8 mouse cellular contexts compared by ENCODE assay signal in genomic region chr5:147187552-147188170, GRCm38 (mm10). TPM values are rescaled to one million over a fixed set of nuclear protein-coding genes. Genes with fewer than 3 reads are reported as not detected.
DNase-seq lines count a peak whose midpoint lies in the region; ATAC-seq and TF ChIP-seq lines count a peak whose summit lies in the region.

No protein-coding gene starts in this region.

- H3K36me3 ChIP-seq in embryonic facial prominence, embryonic 12.5 days = no peaks in the 10 kb centered on the region
- no peaks in the 10 kb centered on the region for H3K36me3 ChIP-seq in intestine, postnatal 0 days (ENCODE audit: control insufficient read depth, insufficient read depth)
- H3K36me3 ChIP-seq in neural tube, embryonic 15.5 days = no peaks in the 10 kb centered on the region

- H3K4me1 ChIP-seq in embryonic facial prominence, embryonic 12.5 days = peaks cover 14% of the 10 kb centered on the region
- H3K4me1 ChIP-seq in intestine, postnatal 0 days (replicated peaks; ENCODE audit: control insufficient read depth, insufficient read depth, low read length) = no peaks in the 10 kb centered on the region
- H3K4me1 ChIP-seq in neural tube, embryonic 15.5 days = peaks cover 42% of the 10 kb centered on the region
- H3K4me1 ChIP-seq in lung, adult 2 months (ENCODE audit: control insufficient read depth, insufficient read depth, low read length) = peaks cover 9% of the 10 kb centered on the region

- H3K4me3 ChIP-seq in left cerebral cortex, adult 2 months = peak overlapping the region; percentile 23
- H3K4me3 ChIP-seq in embryonic facial prominence, embryonic 12.5 days = 0 out of 2 replicates have a peak overlapping the region, but pooled peaks have one; percentile 5
- peak overlapping the region; percentile 41 for H3K4me3 ChIP-seq in intestine, postnatal 0 days (ENCODE audit: low read depth, low read length)
- peak overlapping the region; percentile 37 for H3K4me3 ChIP-seq in neural tube, embryonic 15.5 days (replicated peaks)
- no peak overlapping the region for H3K4me3 ChIP-seq in lung, adult 2 months (replicated peaks; ENCODE audit: extremely low read depth, low read depth, low read length)

- H3K9ac ChIP-seq in embryonic facial prominence, embryonic 12.5 days = no peak overlapping the region
- H3K9ac ChIP-seq in intestine, postnatal 0 days (ENCODE audit: low read depth, low read length) = no peak overlapping the region
- no peak overlapping the region for H3K9ac ChIP-seq in neural tube, embryonic 15.5 days (replicated peaks)

- 2% methylated on average over 25 of the region's 25 CpGs for WGBS in embryonic facial prominence, embryonic 12.5 days
- WGBS in intestine, postnatal 0 days = 4% methylated on average over 25 of the region's 25 CpGs
- 2% methylated on average over 20 of the region's 25 CpGs for WGBS in neural tube, embryonic 15.5 days
- 6% methylated on average over 25 of the region's 25 CpGs for WGBS in lung, adult 2 months

- no peak for ATAC-seq in embryonic facial prominence, embryonic 12.5 days (ENCODE audit: insufficient number of reproducible peaks, insufficient read depth, low FRiP score, low TSS enrichment)
- ATAC-seq in intestine, postnatal 0 days = no peak
- ATAC-seq in neural tube, embryonic 15.5 days (ENCODE audit: low FRiP score) = no peak
- no peak for ATAC-seq in monocyte, adult 5-6 weeks (replicated peaks; ENCODE audit: insufficient number of reproducible peaks, low FRiP score, low TSS enrichment, poor library complexity, severe bottlenecking)

- DNase-seq in left cerebral cortex, adult 2 months (ENCODE audit: extremely low spot score in 1 of 2, low spot score in 2 of 2) = no peak
- no peak for DNase-seq in left cerebral cortex, adult 8-10 months (ENCODE audit: low spot score in 2 of 2)
- DNase-seq in lung, adult 2 months = no peak
- DNase-seq in frontal cortex, postnatal 10 days (ENCODE audit: low spot score in 2 of 2) = no peak

- peaks cover 98% of the 10 kb centered on the region for H3K27me3 ChIP-seq in embryonic facial prominence, embryonic 12.5 days
- H3K27me3 ChIP-seq in intestine, postnatal 0 days (replicated peaks; ENCODE audit: control insufficient read depth, insufficient read depth, low read length) = peaks cover 71% of the 10 kb centered on the region
- H3K27me3 ChIP-seq in neural tube, embryonic 15.5 days (replicated peaks) = peaks cover 82% of the 10 kb centered on the region

- H3K4me2 ChIP-seq in embryonic facial prominence, embryonic 12.5 days (replicated peaks) = no peak overlapping the region
- peak overlapping the region; percentile 65 for H3K4me2 ChIP-seq in intestine, postnatal 0 days (replicated peaks; ENCODE audit: low read depth)
- peak overlapping the region; percentile 64 for H3K4me2 ChIP-seq in neural tube, embryonic 15.5 days

- no peak for TF ChIP-seq CTCF in left cerebral cortex, adult 2 months (IDR thresholded peaks at IDR 0.05)
- no peak for TF ChIP-seq CTCF in intestine, postnatal 0 days (IDR thresholded peaks at IDR 0.05; ENCODE audit: low read depth)
- no peak for TF ChIP-seq CTCF in lung, adult 2 months (IDR thresholded peaks at IDR 0.05; ENCODE audit: insufficient read depth, low read length)

- intact Hi-C loops in left cerebral cortex, adult 2 months (cut with DNase I) = loop anchor here (2.0 to 5.0 kb wide), 3 partner anchors 79 to 535 kb away; no protein-coding TSS in a partner anchor

- H3K9me3 ChIP-seq in embryonic facial prominence, embryonic 12.5 days = peaks cover 7% of the 10 kb centered on the region; the same call in 1 of the 2 replicates
- peaks cover 9% of the 10 kb centered on the region for H3K9me3 ChIP-seq in intestine, postnatal 0 days (ENCODE audit: control insufficient read depth)
- H3K9me3 ChIP-seq in neural tube, embryonic 15.5 days (replicated peaks) = 0 out of 2 replicates have a peak, but pooled peaks cover 6% of the 10 kb centered on the region

- H3K27ac ChIP-seq in left cerebral cortex, adult 2 months = no peak overlapping the region
- no peak overlapping the region for H3K27ac ChIP-seq in embryonic facial prominence, embryonic 12.5 days
- no peak overlapping the region for H3K27ac ChIP-seq in intestine, postnatal 0 days (ENCODE audit: low read depth, low read length)
- H3K27ac ChIP-seq in neural tube, embryonic 15.5 days (replicated peaks) = no peak overlapping the region

- TF ChIP-seq POLR2A in lung, adult 2 months (IDR thresholded peaks at IDR 0.05; ENCODE audit: borderline replicate concordance, extremely low read depth, low read depth, low read length) = no peak

RNA-seq across cellular contexts. Expression of gene Gsx1, which starts 0.8 kb away (rescaled TPM):
- total RNA-seq in left cerebral cortex, adult 2 months (2021) = under 1 TPM; 0.19 to 0.38 TPM
- under 1 TPM in 2 of 4 experiments, not detected in 2; 0.34 to 0.42 TPM for total RNA-seq in left cerebral cortex, adult 8-10 months (2022)
- 0.62 and 1.00 TPM in 2 replicates for polyA plus RNA-seq in embryonic facial prominence, embryonic 12.5 days (2016; fragmentation: Nextera tagmentation; extraction: Ambion mirVana)
- polyA plus RNA-seq in intestine, postnatal 0 days (2015; fragmentation: Nextera tagmentation; extraction: Ambion mirVana) = not detected in 2 replicates
- polyA plus RNA-seq in neural tube, embryonic 15.5 days (2015; fragmentation: Nextera tagmentation; extraction: Ambion mirVana) = 1.3 and 2.1 TPM in 2 replicates
- not detected in 3 replicates for total RNA-seq in monocyte, adult 5-6 weeks (2017)
- not detected in 2 replicates for polyA plus RNA-seq in lung, adult 2 months (2012; rRNA removed)
